Mouse (Mus musculus) common myeloid progenitor, adult 5-6 weeks (primary cell): ENCODE measurements around the gene Ccnjl. TPM values are rescaled to one million over a fixed set of nuclear protein-coding genes. Genes with fewer than 3 reads are reported as not detected.

Source experiments
- ATAC-seq: replicated peaks from 2 replicates; pipeline ENCODE4 v1.8.0; 2016; ENCODE audit warnings: low read depth, mild to moderate bottlenecking, moderate TSS enrichment, inconsistent platforms; ENCODE audit not compliant: poor library complexity, severe bottlenecking
- total RNA-seq: library from RNA; stranded (forward); fragments of 200-1000, 187-1606 nt; gene quantifications from 2 replicates; pipeline ENCODE4 v1.2.3, GENCODE M21; 2017

Ccnjl gene
- total RNA-seq, 1 experiment from 2014 or later: 0.69 TPM

- ATAC-seq: no peak
Measured at GRCm38 (mm10) chr11:43617924-43618323, 89.3 kb downstream of the Ccnjl start.

- ATAC-seq: no peak
Measured at GRCm38 (mm10) chr11:43618403-43618802, 89.8 kb downstream of the Ccnjl start.

GRCm38 (mm10) chr11:43621769-43622168, 93.2 kb downstream of the Ccnjl start:
- no peak for ATAC-seq

- no peak for ATAC-seq
Measured at GRCm38 (mm10) chr11:43624341-43624740, 95.8 kb downstream of the Ccnjl start.

- ATAC-seq: peak; percentile 36; the same call in 1 of the 2 replicates
Measured at GRCm38 (mm10) chr11:43626300-43626926, 97.8 kb downstream of the Ccnjl start.

- no peak for ATAC-seq
Measured at GRCm38 (mm10) chr11:43626927-43627645, 98.5 kb downstream of the Ccnjl start.

- no peak for ATAC-seq
Measured at GRCm38 (mm10) chr11:43631645-43632044, 103.1 kb downstream of the Ccnjl start.

GRCm38 (mm10) chr11:43632566-43632965, 104.0 kb downstream of the Ccnjl start:
- ATAC-seq: peak; percentile 81

GRCm38 (mm10) chr11:43633165-43633564, 104.6 kb downstream of the Ccnjl start:
- no peak for ATAC-seq

- peak; percentile 60 for ATAC-seq
Measured at GRCm38 (mm10) chr11:43633658-43634401, 105.2 kb downstream of the Ccnjl start.

Other genes starting within 250 kb of the Ccnjl start
- 35.1 and 48.4 TPM in 2 replicates for gene Pttg1, start 102.5 kb upstream of the Ccnjl start, total RNA-seq
- 86.7 and 97.6 TPM in 2 replicates for gene Slu7, start 95.0 kb upstream of the Ccnjl start, total RNA-seq
- gene C1qtnf2, start 54.5 kb upstream of the Ccnjl start, total RNA-seq: not detected in 2 replicates
- 0.34 TPM in 1 of 2 replicates, not detected in the other for gene 4933415A04Rik, start 58.3 kb downstream of the Ccnjl start, total RNA-seq
- not detected in 2 replicates for gene Fabp6, start 72.8 kb downstream of the Ccnjl start, total RNA-seq
- gene Pwwp2a, start 153.2 kb downstream of the Ccnjl start, total RNA-seq: 55.6 and 58.8 TPM in 2 replicates
- gene Ttc1, start 219.2 kb downstream of the Ccnjl start, total RNA-seq: 63.0 and 64.6 TPM in 2 replicates